Mouse (Mus musculus) ES-Bruce4 (cell line): ENCODE measurements around the gene Banp. TPM values are rescaled to one million over a fixed set of nuclear protein-coding genes. Genes with fewer than 3 reads are reported as not detected.

ENCODE experiments used
- H3K27ac ChIP-seq: 2 replicates; pipeline ENCODE4 v1.5.1; 2012; ENCODE audit warnings: low read length, inconsistent platforms; ENCODE audit not compliant: insufficient read depth
- H3K27me3 ChIP-seq: 2 replicates; pipeline ENCODE4 v1.6.1; 2012; ENCODE audit warnings: mild to moderate bottlenecking, low read length, inconsistent platforms; ENCODE audit not compliant: control insufficient read depth, poor library complexity, insufficient read depth, severe bottlenecking
- H3K36me3 ChIP-seq: 2 replicates; pipeline ENCODE4 v1.6.1; 2012; ENCODE audit warnings: inconsistent platforms, mild to moderate bottlenecking, low read length, moderate library complexity; ENCODE audit not compliant: control insufficient read depth, poor library complexity, insufficient read depth, severe bottlenecking
- H3K4me1 ChIP-seq: one replicate; pipeline ENCODE4 v1.8.1; 2011; ENCODE audit warnings: low read length; ENCODE audit not compliant: control insufficient read depth, insufficient read depth
- H3K4me3 ChIP-seq: 2 replicates; pipeline ENCODE4 v1.5.1; 2011; ENCODE audit warnings: low read depth, mild to moderate bottlenecking, low read length
- H3K9ac ChIP-seq: 2 replicates; pipeline ENCODE4 v1.6.1; 2012; ENCODE audit warnings: low read depth, mild to moderate bottlenecking, inconsistent platforms; ENCODE audit not compliant: poor library complexity, severe bottlenecking
- H3K9me3 ChIP-seq: replicated peaks from 2 replicates; pipeline ENCODE4 v1.6.1; 2012; ENCODE audit warnings: mild to moderate bottlenecking, low read length, inconsistent platforms; ENCODE audit not compliant: control insufficient read depth, poor library complexity, insufficient read depth, severe bottlenecking
- CTCF ChIP-seq: IDR thresholded peaks from one replicate; pipeline ENCODE4 v1.8.1; 2011; ENCODE audit warnings: low read depth, low read length
- EP300 ChIP-seq: IDR thresholded peaks from 2 replicates; pipeline ENCODE4 v1.6.1; 2011; ENCODE audit warnings: low read depth, low read length; ENCODE audit not compliant: insufficient read depth
- POLR2A ChIP-seq: IDR thresholded peaks from one replicate; pipeline ENCODE4 v1.8.1; 2011; ENCODE audit warnings: low read length; ENCODE audit not compliant: insufficient read depth
- polyA plus RNA-seq: library from polyadenylated mRNA; stranded (reverse); fragments of >200 nt; gene quantifications from 2 replicates; pipeline ENCODE4 v1.2.4, GENCODE M21; 2011; ENCODE audit warnings: low read depth; ENCODE audit not compliant: missing spikeins, insufficient read depth, insufficient read length

The Banp gene
- polyA plus RNA-seq, 1 experiment: 47.2 TPM

GRCm38 (mm10) chr8:122056882-122057281 lies 107.3 kb downstream of the Banp start:
- peaks cover 2% of the 10 kb centered on the region for H3K4me1 ChIP-seq
- no peak overlapping the region for H3K4me3 ChIP-seq
- no peaks in the 10 kb centered on the region for H3K9me3 ChIP-seq

GRCm38 (mm10) chr8:122058510-122058909 lies 109.0 kb downstream of the Banp start:
- H3K27me3 ChIP-seq: no peaks in the 10 kb centered on the region
- no peak overlapping the region for H3K27ac ChIP-seq
- no peak overlapping the region for H3K4me3 ChIP-seq
- no peaks in the 10 kb centered on the region for H3K9me3 ChIP-seq
- no peak for TF ChIP-seq CTCF
- TF ChIP-seq EP300: no peak
- no peak for TF ChIP-seq POLR2A
- H3K9ac ChIP-seq: no peak overlapping the region
- H3K36me3 ChIP-seq: no peaks in the 10 kb centered on the region
- H3K4me1 ChIP-seq: peaks cover 2% of the 10 kb centered on the region

More at GRCm38 (mm10) chr8:122056882-122057281, 107.3 kb downstream of the Banp start:
- TF ChIP-seq CTCF: no peak
- TF ChIP-seq EP300: no peak
- no peak for TF ChIP-seq POLR2A
- Histone ChIP-seq H3K27ac (no peak overlapping the region), H3K36me3 (no peaks in the 10 kb centered on the region), H3K27me3 (no peaks in the 10 kb centered on the region), H3K9ac (no peak overlapping the region)

- no peak for TF ChIP-seq EP300
- no peak overlapping the region for H3K27ac ChIP-seq
- no peaks in the 10 kb centered on the region for H3K9me3 ChIP-seq
- no peak overlapping the region for H3K9ac ChIP-seq
- H3K4me1 ChIP-seq: peaks cover 2% of the 10 kb centered on the region
- H3K4me3 ChIP-seq: no peak overlapping the region
- no peaks in the 10 kb centered on the region for H3K27me3 ChIP-seq
- H3K36me3 ChIP-seq: no peaks in the 10 kb centered on the region
Observed at GRCm38 (mm10) chr8:122058951-122059350, 109.4 kb downstream of the Banp start.

GRCm38 (mm10) chr8:122062508-122063223 lies 113.1 kb downstream of the Banp start:
- peaks cover 2% of the 10 kb centered on the region for H3K4me1 ChIP-seq
- no peak overlapping the region for H3K9ac ChIP-seq
- H3K4me3 ChIP-seq: no peak overlapping the region
- no peak overlapping the region for H3K27ac ChIP-seq
- no peaks in the 10 kb centered on the region for H3K27me3 ChIP-seq
- no peaks in the 10 kb centered on the region for H3K36me3 ChIP-seq
- TF ChIP-seq POLR2A: no peak
- no peak for TF ChIP-seq CTCF
- no peak for TF ChIP-seq EP300
- no peaks in the 10 kb centered on the region for H3K9me3 ChIP-seq

- no peaks in the 10 kb centered on the region for H3K9me3 ChIP-seq
- H3K9ac ChIP-seq: no peak overlapping the region
- H3K4me1 ChIP-seq: peaks cover 2% of the 10 kb centered on the region
- no peak for TF ChIP-seq POLR2A
- TF ChIP-seq CTCF: no peak
- no peak for TF ChIP-seq EP300
- no peak overlapping the region for H3K4me3 ChIP-seq
- H3K27ac ChIP-seq: no peak overlapping the region
- H3K27me3 ChIP-seq: no peaks in the 10 kb centered on the region
- no peaks in the 10 kb centered on the region for H3K36me3 ChIP-seq
Observed at GRCm38 (mm10) chr8:122064353-122064752, 114.8 kb downstream of the Banp start.

- Histone ChIP-seq H3K4me1 (peaks cover 2% of the 10 kb centered on the region), H3K27me3 (no peaks in the 10 kb centered on the region), H3K9ac (no peak overlapping the region), H3K9me3 (no peaks in the 10 kb centered on the region), H3K36me3 (no peaks in the 10 kb centered on the region), H3K4me3 (no peak overlapping the region), H3K27ac (no peak overlapping the region)
- TF ChIP-seq CTCF (no peak), EP300 (no peak), POLR2A (no peak)
Observed at GRCm38 (mm10) chr8:122067783-122068505, 118.4 kb downstream of the Banp start.
